ENCODE assay signal across 28 mouse cellular contexts in genomic region chr4:88462981-88463646, GRCm38 (mm10). TPM values are rescaled to one million over a fixed set of nuclear protein-coding genes. Genes with fewer than 3 reads are reported as not detected.
DNase-seq lines count a peak whose midpoint lies in the region; ATAC-seq lines count a peak whose summit lies in the region.
"Had no signal": no experiment of that assay in that cellular context is flagged by ENCODE, and none has a peak within 500 bp of the region (broad histone marks: within the 10 kb centered on the region; RNA-seq: fewer than 3 reads in every experiment).

No protein-coding gene starts in this region.

- no peaks in the 10 kb centered on the region for H3K36me3 ChIP-seq in embryonic facial prominence, embryonic 14.5 days (ENCODE audit: control insufficient read depth, insufficient read depth, low read length)
- H3K36me3 ChIP-seq: heart, embryonic 15.5 days; hindbrain, embryonic 13.5 days; limb, embryonic 13.5 days; lung, embryonic 15.5 days; midbrain, embryonic 13.5 days had no signal

- H3K4me3 ChIP-seq in embryonic facial prominence, embryonic 14.5 days (ENCODE audit: low read depth, low read length) = no peak overlapping the region
- H3K4me3 ChIP-seq: heart, embryonic 15.5 days; hindbrain, embryonic 13.5 days; limb, embryonic 13.5 days; lung, embryonic 15.5 days; midbrain, embryonic 13.5 days had no signal

- H3K27me3 ChIP-seq in embryonic facial prominence, embryonic 14.5 days (replicated peaks; ENCODE audit: control insufficient read depth, insufficient read depth, low read length) = no peaks in the 10 kb centered on the region
- H3K27me3 ChIP-seq: heart, embryonic 15.5 days; hindbrain, embryonic 13.5 days; limb, embryonic 13.5 days; lung, embryonic 15.5 days; midbrain, embryonic 13.5 days had no signal

- peak; percentile 75 for ATAC-seq in embryonic facial prominence, embryonic 14.5 days (ENCODE audit: low read depth)
- ATAC-seq: activated CD4-positive, CD25-positive, alpha-beta regulatory T cell, adult 4 months; forebrain, embryonic 16.5 days; midbrain, embryonic 13.5 days had no signal

- H3K9ac ChIP-seq in embryonic facial prominence, embryonic 14.5 days (ENCODE audit: low read depth, low read length) = no peak overlapping the region
- H3K9ac ChIP-seq: heart, embryonic 15.5 days; hindbrain, embryonic 13.5 days; limb, embryonic 13.5 days; liver, embryonic 14.5 days; lung, embryonic 15.5 days; midbrain, embryonic 13.5 days had no signal

- WGBS in embryonic facial prominence, embryonic 14.5 days = 52% methylated on average over 8 of the region's 8 CpGs

- no peak overlapping the region for H3K27ac ChIP-seq in embryonic facial prominence, embryonic 14.5 days (replicated peaks; ENCODE audit: low read depth, low read length)
- H3K27ac ChIP-seq: heart, embryonic 15.5 days; hindbrain, embryonic 13.5 days; limb, embryonic 13.5 days; liver, embryonic 14.5 days; lung, embryonic 15.5 days; midbrain, embryonic 13.5 days had no signal

- H3K9me3 ChIP-seq in embryonic facial prominence, embryonic 14.5 days (ENCODE audit: control insufficient read depth, low read length) = no peaks in the 10 kb centered on the region
- H3K9me3 ChIP-seq: heart, embryonic 15.5 days; hindbrain, embryonic 13.5 days; limb, embryonic 13.5 days; lung, embryonic 15.5 days; midbrain, embryonic 13.5 days had no signal

- H3K4me1 ChIP-seq in embryonic facial prominence, embryonic 14.5 days (ENCODE audit: control insufficient read depth, insufficient read depth, low read length) = peaks cover 6% of the 10 kb centered on the region; the same call in 1 of the 2 replicates
- H3K4me1 ChIP-seq: hindbrain, embryonic 13.5 days; lung, embryonic 15.5 days; midbrain, embryonic 13.5 days had no signal

- peak overlapping the region; percentile 16; the same call in 1 of the 2 replicates for H3K4me2 ChIP-seq in embryonic facial prominence, embryonic 14.5 days (ENCODE audit: low read depth, low read length)
- H3K4me2 ChIP-seq: heart, embryonic 15.5 days; hindbrain, embryonic 13.5 days; limb, embryonic 13.5 days; lung, embryonic 15.5 days; midbrain, embryonic 13.5 days had no signal

- peak; percentile 59 for DNase-seq in heart, adult 11 months
- DNase-seq in heart, adult 9 months (ENCODE audit: low spot score in 2 of 2) = no peak
- peak; percentile 8 for DNase-seq in lung, postnatal 10 days
- DNase-seq in lung, postnatal 36 days = no peak
- DNase-seq in embryonic facial prominence, embryonic 14.5 days (ENCODE audit: low spot score) = peak; percentile 66
- DNase-seq in right cerebral cortex, postnatal 25 days = no peak
- DNase-seq in left cerebral cortex, adult 9 months (ENCODE audit: low spot score in 2 of 2) = no peak
- DNase-seq: adrenal gland, postnatal 10 days; B cell, adult 2 months; cerebellum, adult 2 months; cerebellum, postnatal 36 days; gastrocnemius, postnatal 36 days; heart, postnatal 36 days; kidney, adult 11 months; kidney, postnatal 14 days; right cerebral cortex, postnatal 14 days had no signal

RNA-seq across cellular contexts. Expression of gene Hacd4, which starts 24.4 kb away (rescaled TPM):
- 11.8 and 12.6 TPM in 2 replicates for polyA plus RNA-seq in embryonic facial prominence, embryonic 14.5 days (2014; fragmentation: Nextera tagmentation; extraction: Ambion mirVana)

RNA-seq across cellular contexts. Expression of gene Ifnb1, which starts 59.5 kb away (rescaled TPM):
- polyA plus RNA-seq in embryonic facial prominence, embryonic 14.5 days (2014; fragmentation: Nextera tagmentation; extraction: Ambion mirVana) = not detected in 2 replicates
- polyA plus RNA-seq: activated CD4-positive, CD25-positive, alpha-beta regulatory T cell, adult 4 months; cerebellum, adult 2 months; forebrain, embryonic 16.5 days; heart, embryonic 15.5 days; hindbrain, embryonic 13.5 days; limb, embryonic 13.5 days; liver, embryonic 14.5 days; lung, embryonic 15.5 days; midbrain, embryonic 13.5 days; neural tube, embryonic 11.5 days; spleen, adult 2 months; testis, adult 2 months; urinary bladder, adult 2 months had no signal

Comparison
In these comparisons a context has a peak if more than half of its experiments do, and no peak if none do; other contexts are left out.
1. DNase-seq: peak in heart, adult 11 months (single experiment), lung, postnatal 10 days (single experiment) and embryonic facial prominence, embryonic 14.5 days (single experiment); none in heart, adult 9 months (0 of 2), lung, postnatal 36 days (single experiment), right cerebral cortex, postnatal 25 days (single experiment) and left cerebral cortex, adult 9 months (0 of 2).